Mouse (Mus musculus) midbrain, postnatal 0 days (tissue): ENCODE measurements around the gene Mitf. TPM values are rescaled to one million over a fixed set of nuclear protein-coding genes. Genes with fewer than 3 reads are reported as not detected.

Experiments used
- ATAC-seq: fragments of 200-750 bp; cut with Nextera tagmentation; 2 replicates; pipeline ENCODE4 v1.8.0; 2017; ENCODE audit warnings: moderate number of reproducible peaks, mild to moderate bottlenecking, moderate TSS enrichment, moderate library complexity; ENCODE audit not compliant: low FRiP score
- DNase-seq: peaks from one replicate; pipeline ENCODE4 v3.0.0-alpha.2; 2015; ENCODE audit warnings: low spot score
- H3K27ac ChIP-seq: fragments of 300-500 bp; sonication (generic); 2 replicates; pipeline ENCODE4 v1.5.1; 2014; ENCODE audit warnings: low read depth, mild to moderate bottlenecking, low read length, mixed read lengths
- H3K27me3 ChIP-seq: fragments of 300-500 bp; sonication (generic); 2 replicates; pipeline ENCODE4 v1.6.1; 2014; ENCODE audit warnings: low read length, control low read depth, mixed read lengths; ENCODE audit not compliant: insufficient read depth
- H3K36me3 ChIP-seq: fragments of 300-500 bp; sonication (generic); 2 replicates; pipeline ENCODE4 v1.6.1; 2014; ENCODE audit warnings: low read length, control low read depth, mixed read lengths; ENCODE audit not compliant: insufficient read depth
- H3K4me1 ChIP-seq: fragments of 300-500 bp; sonication (generic); 2 replicates; pipeline ENCODE4 v1.6.1; 2014; ENCODE audit warnings: mild to moderate bottlenecking, control low read depth, antibody characterized with exemption, low read length, mixed read lengths; ENCODE audit not compliant: insufficient read depth
- H3K4me2 ChIP-seq: fragments of 300-500 bp; sonication (generic); 2 replicates; pipeline ENCODE4 v1.6.1; 2014; ENCODE audit warnings: low read depth, mild to moderate bottlenecking, low read length, mixed read lengths; ENCODE audit not compliant: poor library complexity, severe bottlenecking
- H3K4me3 ChIP-seq: fragments of 300-500 bp; sonication (generic); 2 replicates; pipeline ENCODE4 v1.5.1; 2014; ENCODE audit warnings: low read depth, mild to moderate bottlenecking, low read length, moderate library complexity
- H3K9ac ChIP-seq: fragments of 300-500 bp; sonication (generic); replicated peaks from 2 replicates; pipeline ENCODE4 v1.6.1; 2014; ENCODE audit warnings: mild to moderate bottlenecking, low read length, moderate library complexity, mixed read lengths; ENCODE audit not compliant: poor library complexity, severe bottlenecking
- H3K9me3 ChIP-seq: fragments of 300-500 bp; sonication (generic); 2 replicates; pipeline ENCODE4 v1.6.1; 2016; ENCODE audit warnings: low read length, control low read depth
- CTCF ChIP-seq: IDR thresholded peaks from 2 replicates; pipeline ENCODE4 v1.5.1; 2016; ENCODE audit warnings: antibody characterized with exemption, mild to moderate bottlenecking
- WGBS: fragments of 180-500 bp; shearing (Covaris S2); extraction: QIAGEN DNeasy Blood & Tissue Kit; methylation state at CpG from one replicate; pipeline ENCODE4 v1.1.7; 2014; 5-methylcytosine and 5-hydroxymethylcytosine counted together
- polyA plus RNA-seq: library from polyadenylated mRNA; unstranded; fragments of >200 nt; fragmentation: Nextera tagmentation; extraction: Ambion mirVana; gene quantifications from 2 replicates; pipeline ENCODE4 v1.2.1, GENCODE M21; 2015
- total RNA-seq: library from RNA; depleted of rRNA; stranded (reverse); fragments of >200 nt; gene quantifications from 2 replicates; pipeline ENCODE4 v1.2.3, GENCODE M21; 2014

Gene Mitf
- total and polyA plus RNA-seq, 2 experiments from 2014 or later: 1.1 to 2.8 TPM

GRCm38 (mm10) chr6:97826642-97827275 lies 19.9 kb downstream of the Mitf start:
- Histone ChIP-seq H3K27ac (no peak overlapping the region), H3K9ac (no peak overlapping the region), H3K9me3 (no peaks in the 10 kb centered on the region), H3K4me2 (no peak overlapping the region), H3K4me1 (no peaks in the 10 kb centered on the region), H3K27me3 (no peaks in the 10 kb centered on the region), H3K4me3 (no peak overlapping the region), H3K36me3 (no peaks in the 10 kb centered on the region)
- ATAC-seq (no peak), DNase-seq (no peak)
- 91% methylated on average over 7 of the region's 7 CpGs for WGBS
- no peak for TF ChIP-seq CTCF

DNA sequence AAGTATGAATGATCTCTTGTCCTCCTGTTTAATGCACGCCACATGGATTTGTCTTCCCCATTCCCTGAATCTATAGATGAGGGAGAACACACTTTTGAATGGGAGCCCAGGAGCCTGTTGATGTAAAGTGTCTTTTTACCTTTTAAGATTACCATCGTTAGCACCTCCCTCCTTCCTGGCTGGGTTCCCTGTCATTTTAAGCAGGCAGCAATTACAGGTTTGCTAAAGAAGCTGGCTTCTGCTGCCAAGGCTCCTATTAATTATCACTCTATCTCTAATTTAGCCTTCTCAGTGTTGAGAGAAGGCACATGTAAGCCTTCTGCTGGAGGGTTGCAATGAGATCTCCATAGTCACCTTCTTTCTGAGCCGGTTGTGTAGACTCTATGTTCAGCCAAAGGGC lies 21.2 kb downstream of the Mitf start:
- TF ChIP-seq CTCF: no peak

DNA sequence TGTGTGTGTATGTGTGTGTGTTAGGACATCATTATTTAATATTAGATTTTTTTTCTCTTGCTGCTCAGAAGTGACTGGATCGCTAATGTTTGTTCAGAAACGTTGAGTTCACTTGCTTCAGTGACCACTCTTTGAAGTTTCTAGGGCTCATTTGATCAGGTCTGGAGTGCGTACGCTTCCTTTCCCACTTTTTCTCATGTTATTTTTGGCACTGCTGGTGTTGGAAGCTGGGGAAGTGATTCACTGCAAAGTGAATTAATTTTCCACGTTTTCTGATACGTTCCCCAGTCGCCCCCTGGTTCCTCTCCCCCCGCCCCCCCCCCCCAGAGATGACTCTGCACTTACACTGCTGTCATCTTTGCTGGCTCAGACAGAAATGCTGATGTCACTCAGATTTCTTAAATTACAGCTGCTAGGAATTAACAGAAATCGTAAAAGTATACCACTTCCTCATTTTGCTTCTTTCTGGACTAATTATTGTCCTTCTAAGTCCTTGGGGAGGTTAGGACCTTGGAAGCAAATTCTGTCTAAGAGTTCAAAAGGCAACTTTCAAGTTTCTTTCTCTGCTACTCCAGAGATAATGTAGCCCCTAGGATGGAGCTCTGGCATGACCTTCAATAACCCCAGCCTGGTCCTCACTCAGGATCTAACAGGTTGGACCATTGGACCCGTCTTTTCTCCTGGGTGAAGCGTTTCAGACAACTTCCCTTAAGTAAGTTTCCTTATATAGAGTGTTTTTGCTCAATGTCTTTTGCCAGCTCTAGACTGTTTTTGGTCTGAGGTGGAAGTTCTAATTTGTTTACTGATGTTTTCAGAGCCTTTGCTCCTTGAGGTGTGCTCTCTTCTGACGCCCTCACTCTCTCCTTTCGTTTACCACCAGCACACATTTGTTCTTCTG lies 22.2 kb downstream of the Mitf start:
- Histone ChIP-seq H3K9ac (no peak overlapping the region), H3K4me2 (no peak overlapping the region), H3K9me3 (no peaks in the 10 kb centered on the region), H3K36me3 (no peaks in the 10 kb centered on the region), H3K27me3 (no peaks in the 10 kb centered on the region), H3K4me3 (no peak overlapping the region), H3K4me1 (no peaks in the 10 kb centered on the region), H3K27ac (no peak overlapping the region)
- 72% methylated on average over 13 of the region's 13 CpGs for WGBS
- ATAC-seq (no peak), DNase-seq (no peak)
- TF ChIP-seq CTCF: no peak

More for the DNA sequence above, 21.2 kb downstream of the Mitf start:
- Histone ChIP-seq H3K9ac (no peak overlapping the region), H3K4me2 (no peak overlapping the region), H3K27me3 (no peaks in the 10 kb centered on the region), H3K9me3 (no peaks in the 10 kb centered on the region), H3K36me3 (no peaks in the 10 kb centered on the region), H3K27ac (no peak overlapping the region), H3K4me1 (no peaks in the 10 kb centered on the region), H3K4me3 (no peak overlapping the region)
- WGBS: 86% methylated on average over 3 of the region's 3 CpGs
- ATAC-seq (no peak), DNase-seq (no peak)

DNA sequence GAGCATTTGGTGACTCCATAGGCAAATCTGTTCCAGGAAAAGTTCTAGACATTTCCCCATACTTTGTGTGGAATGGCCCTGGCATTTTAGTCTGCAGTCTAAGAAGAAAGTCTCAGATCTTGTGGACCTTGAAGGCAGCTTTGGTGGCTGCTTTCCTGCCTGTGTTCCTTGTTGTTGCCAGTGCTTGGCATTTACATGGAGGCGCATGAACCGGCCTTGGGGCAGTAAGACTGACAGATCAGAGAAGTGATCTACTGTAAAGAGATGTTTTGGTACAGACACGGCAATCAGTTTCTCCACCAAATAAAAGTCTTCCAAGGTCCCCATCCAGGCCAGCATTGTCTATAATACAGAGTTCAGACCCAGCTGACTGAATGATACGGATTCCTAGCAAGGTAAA lies 25.6 kb downstream of the Mitf start:
- Histone ChIP-seq H3K9me3 (no peaks in the 10 kb centered on the region), H3K4me2 (no peak overlapping the region), H3K9ac (no peak overlapping the region), H3K27me3 (no peaks in the 10 kb centered on the region), H3K4me3 (no peak overlapping the region), H3K27ac (no peak overlapping the region), H3K36me3 (no peaks in the 10 kb centered on the region), H3K4me1 (no peaks in the 10 kb centered on the region)
- TF ChIP-seq CTCF: no peak
- 90% methylated on average over 4 of the region's 4 CpGs for WGBS
- DNase-seq (no peak), ATAC-seq (no peak)

- no peak for TF ChIP-seq CTCF
- no peak overlapping the region for H3K4me2 ChIP-seq
- ATAC-seq (no peak), DNase-seq (no peak)
- no peaks in the 10 kb centered on the region for H3K36me3 ChIP-seq
- no peak overlapping the region for H3K4me3 ChIP-seq
- H3K27ac ChIP-seq: no peak overlapping the region
- H3K27me3 ChIP-seq: no peaks in the 10 kb centered on the region
- no peaks in the 10 kb centered on the region for H3K9me3 ChIP-seq
- no peaks in the 10 kb centered on the region for H3K4me1 ChIP-seq
- H3K9ac ChIP-seq: no peak overlapping the region
- 83% methylated on average over 7 of the region's 7 CpGs for WGBS
Observed at GRCm38 (mm10) chr6:97836176-97836575, 29.3 kb downstream of the Mitf start.

- H3K36me3 ChIP-seq: no peaks in the 10 kb centered on the region
- no peak for DNase-seq
Observed at GRCm38 (mm10) chr6:97837711-97838110, 30.9 kb downstream of the Mitf start.

More at GRCm38 (mm10) chr6:97837711-97838110, 30.9 kb downstream of the Mitf start:
- Histone ChIP-seq H3K27ac (no peak overlapping the region), H3K27me3 (no peaks in the 10 kb centered on the region), H3K4me2 (no peak overlapping the region), H3K9ac (no peak overlapping the region), H3K9me3 (no peaks in the 10 kb centered on the region), H3K4me3 (no peak overlapping the region), H3K4me1 (no peaks in the 10 kb centered on the region)
- TF ChIP-seq CTCF: no peak
- ATAC-seq: no peak
